Mouse (Mus musculus): ENCODE data around the gene Dpp7.

Dpp7 gene

GRCm38 (mm10) chr2:25365091-25365761 lies 9.1 kb upstream of the Dpp7 start, which contains the start of gene Uap1l1:
Gene Uap1l1 (minus strand): TSS chr2:25365682.
- DNase-seq: peak; percentile 91 to 94

DNA sequence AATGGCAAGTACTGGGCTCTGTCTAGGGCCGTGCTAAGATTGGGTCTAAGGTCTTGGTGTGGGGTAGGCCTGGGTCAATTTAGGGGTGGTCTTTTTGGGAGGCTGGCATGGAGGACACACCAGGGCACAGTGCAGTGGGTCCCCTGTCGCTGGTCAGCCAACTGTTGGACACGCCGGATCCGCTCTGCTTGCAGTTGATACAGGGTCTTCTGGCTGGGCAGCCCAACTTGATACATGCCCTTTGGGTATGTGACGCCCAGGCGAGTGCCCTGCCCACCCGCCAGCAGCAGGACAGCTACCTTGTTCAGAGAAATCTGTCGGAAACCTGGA lies 8.6 kb upstream of the Dpp7 start:
- DNase-seq: peak in 1 of 2 experiments; percentile 44

DNA sequence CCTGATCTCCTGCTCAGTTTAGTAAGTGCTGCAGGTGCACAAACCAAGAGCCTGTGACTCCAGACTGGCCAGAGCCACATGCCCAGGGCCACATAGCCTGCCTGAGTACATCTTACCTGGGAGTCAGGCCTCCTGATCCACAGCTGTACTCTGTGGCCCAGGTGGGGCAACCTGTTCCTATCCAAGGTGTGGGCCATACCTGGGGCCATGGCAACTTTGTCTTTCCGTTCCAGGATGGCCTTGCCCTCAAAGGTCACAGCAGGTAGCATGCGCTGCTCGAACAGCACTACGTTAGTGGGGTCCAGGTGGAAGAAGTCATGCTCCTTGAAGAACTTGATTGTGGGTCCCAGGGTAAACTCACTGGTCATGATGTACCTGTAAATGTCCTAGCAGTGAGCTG lies 8.2 kb upstream of the Dpp7 start:
- peak in 1 of 2 experiments; percentile 34 for DNase-seq

DNA sequence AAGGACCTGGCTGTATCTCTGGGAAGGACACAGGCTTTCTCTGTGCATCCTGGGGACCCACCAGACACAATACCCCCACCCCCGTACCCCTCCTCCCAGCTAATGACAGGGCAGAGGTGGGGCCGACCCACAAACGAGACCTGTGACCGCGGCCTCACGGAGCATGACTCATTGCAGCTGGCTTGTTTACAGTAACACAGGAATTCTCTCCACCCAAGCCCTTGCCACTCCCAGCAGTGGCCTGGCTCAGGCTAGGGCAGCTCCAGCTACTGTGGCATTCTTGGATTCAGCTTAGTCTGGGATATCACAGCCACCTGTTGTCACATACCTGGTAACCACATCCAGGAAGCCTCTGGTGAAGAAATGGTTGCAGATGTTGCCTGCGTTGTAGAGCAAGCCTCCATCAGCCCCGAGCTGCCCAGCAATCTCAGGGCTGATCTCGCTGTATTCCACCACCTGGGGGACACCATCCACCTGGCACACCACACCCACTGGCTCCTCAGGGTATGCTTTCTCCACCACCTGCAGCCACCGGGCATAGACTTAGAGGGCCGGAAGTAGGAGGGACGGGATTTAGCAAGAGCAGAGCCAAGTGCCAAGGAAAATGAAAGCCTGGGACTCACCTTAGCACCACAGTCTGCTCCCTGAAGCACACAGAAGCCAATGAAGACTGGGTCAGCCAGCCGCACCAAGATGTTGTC lies 7.5 kb upstream of the Dpp7 start:
- DNase-seq: peak in 1 of 2 experiments; percentile 54

DNA sequence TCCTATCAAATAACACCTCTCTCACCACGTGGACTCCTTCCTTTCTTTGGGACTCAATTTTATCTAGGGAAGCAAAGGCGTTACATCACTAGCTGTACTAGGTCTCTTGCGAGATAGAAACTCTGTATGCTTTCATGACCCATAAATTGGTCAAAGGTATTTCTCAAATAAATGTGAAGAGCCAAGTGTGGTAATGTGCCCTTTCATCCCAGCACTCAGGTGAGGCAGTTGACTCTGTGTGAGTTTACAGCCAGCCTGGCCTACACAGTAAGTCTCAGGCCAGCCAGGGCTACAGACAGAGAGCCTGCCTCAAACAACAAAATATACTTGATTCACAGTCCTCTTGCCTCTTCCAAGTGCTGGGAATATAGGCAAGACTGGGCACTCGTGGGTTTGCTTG lies 3.7 kb upstream of the Dpp7 start:
- DNase-seq: no peak

- no peak for DNase-seq
Measured at GRCm38 (mm10) chr2:25355419-25356066, 616 bp downstream of the Dpp7 start.

- no peak for DNase-seq
Measured at GRCm38 (mm10) chr2:25354211-25354610, 1.9 kb downstream of the Dpp7 start.

GRCm38 (mm10) chr2:25350701-25351100 lies 5.5 kb downstream of the Dpp7 start:
- no peak for DNase-seq

DNA sequence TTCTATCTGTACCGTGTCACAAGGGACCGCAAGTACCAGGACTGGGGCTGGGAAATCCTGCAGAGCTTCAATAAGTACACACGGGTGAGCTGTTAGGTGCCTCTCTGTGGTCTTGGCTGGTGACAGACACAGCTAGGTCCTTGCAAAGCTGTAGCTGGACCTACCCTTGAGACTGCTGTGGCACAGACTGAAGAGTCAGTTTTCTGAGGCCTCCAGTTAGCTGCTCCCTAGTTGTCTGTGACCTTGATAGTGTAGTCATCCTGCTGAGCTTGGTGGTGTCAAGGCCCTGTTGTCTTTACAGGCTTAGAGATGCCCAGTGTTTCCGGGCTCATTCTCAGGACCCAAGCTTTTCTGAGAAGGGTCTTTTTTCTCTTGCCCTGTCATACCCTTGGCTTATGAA lies 6.7 kb downstream of the Dpp7 start:
- DNase-seq: no peak

GRCm38 (mm10) chr2:25348162-25348561 lies 8.0 kb downstream of the Dpp7 start:
- no peak for DNase-seq

DNA sequence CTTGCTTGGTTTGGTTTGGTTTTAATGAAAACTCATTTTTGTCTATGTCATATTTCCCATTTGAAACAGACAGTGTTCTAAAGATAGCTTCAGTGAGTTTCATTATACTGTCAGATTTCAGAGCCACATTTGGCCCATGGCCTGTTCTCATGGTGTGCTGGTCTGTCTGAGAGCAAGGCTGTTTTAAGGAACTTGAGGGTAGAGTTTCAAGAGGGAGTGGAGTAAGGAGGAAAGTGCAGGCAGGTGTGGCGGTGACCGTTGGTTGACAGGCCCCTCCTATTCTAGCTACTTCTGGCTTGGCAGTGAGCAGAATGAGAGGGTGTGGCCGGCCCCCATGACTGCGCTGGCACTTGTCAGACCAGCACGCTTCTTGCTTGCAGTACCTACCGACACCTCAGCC lies 17.9 kb downstream of the Dpp7 start:
- no peak for DNase-seq

- no peak for DNase-seq
Measured at GRCm38 (mm10) chr2:25333569-25333968, 22.6 kb downstream of the Dpp7 start.

- peak; percentile 99 to 100 for DNase-seq
Measured at GRCm38 (mm10) chr2:25332286-25333160, 23.6 kb downstream of the Dpp7 start, which contains the start of gene Man1b1. Gene Man1b1 (plus strand): TSS chr2:25332338.

GRCm38 (mm10) chr2:25331470-25331869 lies 24.7 kb downstream of the Dpp7 start:
- DNase-seq: no peak

GRCm38 (mm10) chr2:25328440-25328839 lies 27.7 kb downstream of the Dpp7 start:
- peak; percentile 52 to 64 for DNase-seq

GRCm38 (mm10) chr2:25326036-25326435 lies 30.1 kb downstream of the Dpp7 start:
- peak in 1 of 2 experiments; percentile 18 for DNase-seq

DNA sequence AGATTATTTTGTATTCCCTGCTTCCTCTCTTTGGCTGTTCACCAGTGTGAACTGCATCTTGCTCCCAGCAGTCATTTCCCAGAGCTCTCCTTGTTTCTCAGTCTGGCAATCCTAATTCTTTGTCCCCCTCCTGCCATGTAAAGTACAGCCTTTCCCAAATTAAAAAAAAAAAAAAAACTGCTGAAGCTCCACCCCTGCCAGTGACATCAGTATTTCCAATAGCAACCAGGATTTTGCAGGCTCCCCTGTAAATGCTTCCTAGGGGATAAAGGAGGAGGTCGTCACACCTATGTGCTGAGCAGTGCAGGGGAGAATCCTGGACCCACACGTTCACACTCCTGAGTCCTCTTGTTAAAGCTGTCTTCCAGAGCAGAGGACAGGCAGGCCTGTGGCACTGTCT lies 36.1 kb downstream of the Dpp7 start:
- DNase-seq: no peak

- peak; percentile 53 to 69 for DNase-seq
Measured at GRCm38 (mm10) chr2:25318971-25319773, 37.0 kb downstream of the Dpp7 start, which contains the start of gene Grin1. Gene Grin1 (minus strand): TSS chr2:25319187.

- no peak for DNase-seq
Measured at GRCm38 (mm10) chr2:25318119-25318966, 37.8 kb downstream of the Dpp7 start.

GRCm38 (mm10) chr2:25311491-25311891 lies 44.7 kb downstream of the Dpp7 start:
- DNase-seq: no peak

DNA sequence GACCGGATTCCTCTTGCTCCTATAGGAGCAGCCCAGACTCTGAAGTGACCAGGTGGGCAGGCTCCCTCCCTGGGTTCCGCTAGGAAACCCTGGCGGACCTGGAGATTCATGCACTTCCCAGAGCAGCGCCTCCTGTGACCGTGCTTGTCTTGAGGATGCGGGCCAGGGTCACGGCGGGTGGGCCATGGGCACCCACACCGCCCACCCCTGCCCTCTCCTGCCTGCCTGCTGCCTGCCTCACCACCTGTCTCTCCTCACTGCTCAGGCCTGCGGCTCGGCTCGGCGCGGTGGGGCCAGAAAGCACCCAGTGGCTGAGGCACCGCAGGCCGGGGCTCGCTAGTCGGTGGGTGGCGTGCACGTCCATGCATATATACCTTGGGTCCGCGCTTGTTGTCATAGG lies 45.2 kb downstream of the Dpp7 start:
- no peak for DNase-seq
